Mouse (Mus musculus) CH12.LX (cell line): Measurements from ENCODE around the gene Nuak2. TPM values are rescaled to one million over a fixed set of nuclear protein-coding genes. Genes with fewer than 3 reads are reported as not detected.

Experiments used
- DNase-seq: peaks from one replicate; pipeline ENCODE4 v3.0.0-alpha.2; 2013; ENCODE audit errors: extremely low read depth
- H3K27ac ChIP-seq: 2 replicates; pipeline ENCODE4 v1.5.1; 2012; ENCODE audit warnings: low read depth, mild to moderate bottlenecking, control low read depth, moderate library complexity; ENCODE audit not compliant: insufficient read depth
- H3K27me3 ChIP-seq: replicated peaks from 2 replicates; pipeline ENCODE3; 2012; ENCODE audit warnings: inconsistent platforms
- H3K36me3 ChIP-seq, 2 experiments: replicated peaks in 1 of 2; 2 replicates each; pipeline versions ENCODE3 to v1.6.1; 2012; ENCODE audit warnings: inconsistent platforms in 1 of 2, low read length in 1 of 2, mild to moderate bottlenecking in 1 of 2, mixed read lengths in 1 of 2, moderate library complexity in 1 of 2; ENCODE audit not compliant: control insufficient read depth in 1 of 2, insufficient read depth in 1 of 2
- H3K4me1 ChIP-seq, 2 experiments: 2 replicates each; pipeline ENCODE4 v1.6.1; 2012; ENCODE audit warnings: inconsistent platforms in 1 of 2, moderate library complexity in 1 of 2; ENCODE audit not compliant: insufficient read depth in 2 of 2, control insufficient read depth in 1 of 2
- H3K4me2 ChIP-seq: 2 replicates; pipeline ENCODE4 v1.6.1; 2012; ENCODE audit warnings: low read depth, mild to moderate bottlenecking, control low read depth; ENCODE audit not compliant: poor library complexity, insufficient read depth, severe bottlenecking
- H3K4me3 ChIP-seq, 3 experiments: fragments of 150-350 bp in 1 of 3; sonication (generic) in 1 of 3; replicated peaks in 1 of 3; 2 replicates each; pipeline versions ENCODE3 to v1.5.1; 2011 to 2012; ENCODE audit warnings: low read depth in 2 of 3, low read length in 2 of 3, mild to moderate bottlenecking in 2 of 3, moderate library complexity in 2 of 3, control low read depth in 1 of 3, improper control_type of control experiment in 1 of 3, inconsistent platforms in 1 of 3, mixed read lengths in 1 of 3; ENCODE audit not compliant: poor library complexity in 1 of 3
- H3K79me2 ChIP-seq: replicated peaks from 2 replicates; pipeline ENCODE4 v1.6.1; 2012; ENCODE audit warnings: mild to moderate bottlenecking, moderate library complexity; ENCODE audit not compliant: control insufficient read depth, poor library complexity, insufficient read depth, severe bottlenecking; ENCODE audit errors: extremely low read depth
- H3K9ac ChIP-seq: 2 replicates; pipeline ENCODE4 v1.6.1; 2012; ENCODE audit warnings: low read depth, mild to moderate bottlenecking, control low read depth, moderate library complexity; ENCODE audit not compliant: insufficient read depth
- H3K9me3 ChIP-seq: replicated peaks from 2 replicates; pipeline ENCODE3; 2012; ENCODE audit warnings: low read length, inconsistent platforms, mixed read lengths
- BHLHE40 ChIP-seq: IDR thresholded peaks from 2 replicates; pipeline ENCODE4 v1.6.1; 2011; ENCODE audit warnings: mild to moderate bottlenecking, low read depth, low read length, improper control_type of control experiment
- CHD1 ChIP-seq: IDR thresholded peaks from 2 replicates; pipeline ENCODE4 v1.6.1; 2012; ENCODE audit warnings: low read depth, low read length, improper control_type of control experiment, inconsistent platforms
- CHD2 ChIP-seq: IDR thresholded peaks from 2 replicates; pipeline ENCODE4 v1.6.1; 2011; ENCODE audit warnings: low read length, improper control_type of control experiment
- CTCF ChIP-seq, 2 experiments: IDR thresholded peaks in 1 of 2; conservative IDR thresholded peaks in 1 of 2; 2 replicates each; pipeline ENCODE4 v1.5.1; 2011 to 2012; ENCODE audit warnings: low read depth in 2 of 2, low read length in 2 of 2, improper control_type of control experiment in 1 of 2, inconsistent platforms in 1 of 2, mild to moderate bottlenecking in 1 of 2, moderate library complexity in 1 of 2
- E2F4 ChIP-seq: IDR thresholded peaks from 2 replicates; pipeline ENCODE4 v1.6.1; 2011; ENCODE audit warnings: low read depth, low read length, improper control_type of control experiment; ENCODE audit not compliant: insufficient replicate concordance
- ELF1 ChIP-seq: IDR thresholded peaks from 2 replicates; pipeline ENCODE4 v1.6.1; 2014; ENCODE audit warnings: low read depth, mild to moderate bottlenecking, inconsistent platforms, low read length, improper control_type of control experiment
- ETS1 ChIP-seq: conservative IDR thresholded peaks from 2 replicates; pipeline ENCODE4 v1.6.1; 2012; ENCODE audit warnings: low read depth, mild to moderate bottlenecking, inconsistent platforms, low read length, improper control_type of control experiment, moderate library complexity
- GABPA ChIP-seq: IDR thresholded peaks from 2 replicates; pipeline ENCODE4 v1.6.1; 2012; ENCODE audit warnings: low read depth, low read length, improper control_type of control experiment, inconsistent platforms; ENCODE audit not compliant: insufficient replicate concordance
- HCFC1 ChIP-seq: IDR thresholded peaks from 2 replicates; pipeline ENCODE4 v1.6.1; 2012; ENCODE audit warnings: low read depth, mild to moderate bottlenecking, inconsistent platforms, low read length, improper control_type of control experiment
- JUN ChIP-seq: IDR thresholded peaks from 2 replicates; pipeline ENCODE4 v1.6.1; 2011; ENCODE audit warnings: low read depth, mild to moderate bottlenecking, low read length, improper control_type of control experiment, moderate library complexity; ENCODE audit not compliant: insufficient read depth
- JUND ChIP-seq: conservative IDR thresholded peaks from 2 replicates; pipeline ENCODE4 v1.6.1; 2011; ENCODE audit warnings: low read depth, low read length, improper control_type of control experiment
- MAX ChIP-seq: IDR thresholded peaks from 2 replicates; pipeline ENCODE4 v1.6.1; 2011; ENCODE audit warnings: low read length, improper control_type of control experiment
- MEF2A ChIP-seq: IDR thresholded peaks from 2 replicates; pipeline ENCODE4 v1.6.1; 2014; ENCODE audit warnings: low read depth, mild to moderate bottlenecking, inconsistent platforms, low read length, improper control_type of control experiment, borderline replicate concordance
- MYC ChIP-seq: IDR thresholded peaks from 2 replicates; pipeline ENCODE4 v1.6.1; 2011; ENCODE audit warnings: low read depth, mild to moderate bottlenecking, improper control_type of control experiment, low read length
- NRF1 ChIP-seq: IDR thresholded peaks from 2 replicates; pipeline ENCODE4 v1.6.1; 2014; ENCODE audit warnings: low read depth, mild to moderate bottlenecking, inconsistent platforms, low read length, improper control_type of control experiment, moderate library complexity
- PAX5 ChIP-seq: IDR thresholded peaks from 2 replicates; pipeline ENCODE4 v1.6.1; 2012; ENCODE audit warnings: low read length, inconsistent platforms, mixed read lengths
- RAD21 ChIP-seq: IDR thresholded peaks from 2 replicates; pipeline ENCODE4 v1.6.1; 2011; ENCODE audit warnings: low read depth, mild to moderate bottlenecking, low read length, improper control_type of control experiment, moderate library complexity
- RCOR1 ChIP-seq: conservative IDR thresholded peaks from 2 replicates; pipeline ENCODE4 v1.6.1; 2012; ENCODE audit warnings: low read depth, mild to moderate bottlenecking, inconsistent platforms, low read length, improper control_type of control experiment
- SMC3 ChIP-seq: IDR thresholded peaks from 2 replicates; pipeline ENCODE4 v1.6.1; 2011; ENCODE audit warnings: low read depth, low read length, improper control_type of control experiment
- TBP ChIP-seq: conservative IDR thresholded peaks from 2 replicates; pipeline ENCODE4 v1.6.1; 2011; ENCODE audit warnings: low read depth, low read length, improper control_type of control experiment
- TCF12 ChIP-seq: IDR thresholded peaks from 2 replicates; pipeline ENCODE4 v1.6.1; 2014; ENCODE audit warnings: low read depth, mild to moderate bottlenecking, inconsistent platforms, low read length, improper control_type of control experiment
- UBTF ChIP-seq: IDR thresholded peaks from 2 replicates; pipeline ENCODE4 v1.6.1; 2012; ENCODE audit warnings: low read depth, mild to moderate bottlenecking, inconsistent platforms, low read length, improper control_type of control experiment, moderate library complexity
- USF1 ChIP-seq: IDR thresholded peaks from 2 replicates; pipeline ENCODE4 v1.6.1; 2014; ENCODE audit warnings: low read depth, mild to moderate bottlenecking, inconsistent platforms, low read length, improper control_type of control experiment
- ZMIZ1 ChIP-seq: IDR thresholded peaks from 2 replicates; pipeline ENCODE4 v1.6.1; 2012; ENCODE audit warnings: low read depth, mild to moderate bottlenecking, inconsistent platforms, low read length, improper control_type of control experiment
- dilution Hi-C: fragments of 300-500 bp; cut with MboI; formaldehyde crosslinking; loops from 2 replicates; pipeline ENCODE4 v1.14.3; 2020; ENCODE audit warnings: low sequenced_read_pairs; ENCODE audit not compliant: extremely low pct_unique_long_range_greater_than_20kb, extremely low pct_ligation_motif_present
- in situ Hi-C: fragments of 300-500 bp; cut with MboI; formaldehyde crosslinking; loops from 3 replicates; pipeline ENCODE4 v1.14.3; 2019; ENCODE audit warnings: low sequenced_read_pairs, low pct_ligation_motif_present, low pct_unique_long_range_greater_than_20kb, mixed read lengths
- polyA plus RNA-seq: library from polyadenylated mRNA; unstranded; fragments of >175 nt; gene quantifications from 2 replicates; pipeline ENCODE4 v1.2.1, GENCODE M21; 2012; ENCODE audit warnings: low read depth; ENCODE audit not compliant: insufficient read length
- total RNA-seq, 2 experiments: library from RNA; depleted of rRNA; stranded (reverse); fragments of 300-350 nt in 1 of 2; fragments of >200 nt in 1 of 2; gene quantifications; 2 replicates each; pipeline ENCODE4 v1.2.3; 2012 to 2014

Nuak2 gene
- total and polyA plus RNA-seq, 3 experiments, result 0.30 TPM; not detected in 2

DNA sequence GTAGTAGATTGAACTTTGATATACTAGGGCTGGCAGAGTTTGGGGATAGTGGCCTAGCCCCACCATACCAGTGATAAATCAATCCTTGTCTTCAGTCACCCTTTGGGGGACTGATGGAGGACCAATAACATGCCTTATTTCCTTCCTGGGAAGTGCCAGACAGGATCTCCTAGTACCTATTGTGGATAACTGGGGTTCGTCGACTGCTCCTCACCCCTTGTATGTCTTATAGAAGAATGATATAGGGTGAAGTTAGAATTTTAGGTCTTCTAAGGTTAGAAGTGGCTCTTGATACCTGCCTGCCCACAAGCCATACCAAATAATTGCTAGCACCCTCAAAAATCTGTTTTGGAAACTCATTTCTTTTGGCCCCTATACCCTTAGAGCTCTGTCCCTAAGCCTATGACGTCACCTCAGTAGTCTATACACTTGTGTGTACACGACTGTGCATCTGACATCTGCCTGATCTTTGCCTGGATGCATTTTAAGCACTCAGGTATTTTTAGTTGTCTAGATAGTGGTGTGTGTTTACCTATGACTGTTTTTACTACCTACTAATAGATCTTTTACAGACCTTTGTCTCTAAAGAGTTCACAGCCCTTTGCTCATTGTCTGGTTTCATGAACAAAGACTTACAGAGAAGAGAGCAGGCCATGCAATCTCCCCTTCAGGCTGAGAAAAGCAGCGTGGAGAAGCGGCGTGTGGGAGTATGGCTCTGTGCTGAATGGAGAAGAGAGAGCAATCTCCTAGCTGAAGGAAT lies 6.1 kb downstream of the Nuak2 start:
- peaks cover 2% of the 10 kb centered on the region for H3K27me3 ChIP-seq
- H3K36me3 ChIP-seq, result no peaks in the 10 kb centered on the region
- H3K27ac ChIP-seq, result no peak overlapping the region

DNA sequence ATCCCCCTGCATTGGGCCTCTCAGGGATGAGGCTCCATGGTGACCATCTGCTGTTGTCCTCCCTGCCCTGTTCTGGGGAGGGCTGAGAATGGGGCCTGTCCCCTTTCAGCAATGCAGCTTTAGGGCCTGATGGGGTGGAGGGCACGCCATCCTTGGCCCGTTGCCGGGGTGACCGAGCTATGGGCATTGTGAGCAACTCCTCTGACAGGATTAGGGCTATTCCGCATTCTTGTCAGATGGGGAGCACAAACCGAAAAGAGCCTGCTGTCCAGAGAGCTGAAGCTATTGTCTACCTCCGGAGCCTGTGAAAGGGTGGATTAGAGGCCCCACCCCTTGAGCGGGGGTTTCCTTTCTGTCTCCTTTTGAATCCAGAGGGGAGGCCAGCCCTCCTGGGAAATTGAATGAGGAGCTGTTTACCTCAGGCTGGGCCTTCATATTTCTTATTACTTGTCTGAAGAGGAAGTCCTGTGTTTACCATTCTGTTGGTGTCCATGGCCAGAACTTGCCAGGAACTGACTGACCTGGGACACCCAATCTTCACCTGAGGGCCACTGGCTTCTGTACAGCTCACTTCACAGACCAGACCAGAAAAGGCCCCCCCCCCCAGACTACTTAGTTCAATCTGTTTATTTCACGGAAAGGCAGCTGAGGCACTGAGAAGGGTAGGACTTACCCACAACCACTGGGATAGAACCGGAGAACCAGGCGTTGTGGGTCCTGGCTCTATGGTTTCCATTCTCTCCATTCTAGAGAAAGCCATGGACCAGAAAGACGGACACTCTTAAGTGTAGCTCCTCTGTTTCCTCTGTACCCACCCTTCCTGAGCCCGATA lies 7.0 kb downstream of the Nuak2 start:
- H3K79me2 ChIP-seq, result no peaks in the 10 kb centered on the region
- H3K9ac ChIP-seq, result no peak overlapping the region
- no peak overlapping the region for H3K4me2 ChIP-seq
- TF ChIP-seq USF1 (no peak), CHD2 (no peak), CHD1 (no peak), CTCF (conservative IDR thresholded peaks at IDR 0.05 in 1 of 2, IDR thresholded peaks at IDR 0.05 in 1 of 2; ENCODE audit: low read depth in 2 of 2, low read length in 2 of 2) (no peak), TBP (no peak), JUN (no peak), ZMIZ1 (no peak), ETS1 (no peak), JUND (no peak), MEF2A (no peak), NRF1 (no peak), BHLHE40 (no peak), HCFC1 (no peak), UBTF (no peak), MYC (no peak), SMC3 (no peak)
- in situ Hi-C loops (no loop called here), dilution Hi-C loops (no loop called here)
- DNase-seq, result no peak
- no peak overlapping the region for H3K27ac ChIP-seq
- H3K36me3 ChIP-seq, result no peaks in the 10 kb centered on the region
- no peak overlapping the region for H3K4me3 ChIP-seq
- H3K27me3 ChIP-seq, result peaks cover 2% of the 10 kb centered on the region
- H3K9me3 ChIP-seq, result no peaks in the 10 kb centered on the region
- H3K4me1 ChIP-seq, result peaks cover 0 to 8% of the 10 kb centered on the region in 2 experiments; a peak in 3 of 4 replicates

More for the DNA sequence above, 6.1 kb downstream of the Nuak2 start:
- Histone ChIP-seq H3K4me3 (no peak overlapping the region), H3K79me2 (no peaks in the 10 kb centered on the region), H3K4me2 (no peak overlapping the region), H3K9me3 (no peaks in the 10 kb centered on the region), H3K9ac (no peak overlapping the region), H3K4me1 (peaks cover 0 to 8% of the 10 kb centered on the region in 2 experiments; a peak in 3 of 4 replicates)
- in situ Hi-C loops (no loop called here), dilution Hi-C loops (no loop called here)
- no peak for DNase-seq
- no peak for TF ChIP-seq ELF1
- no peak for TF ChIP-seq CHD1
- no peak for TF ChIP-seq UBTF
- TF ChIP-seq JUN, result no peak
- TF ChIP-seq RAD21, result no peak
- TF ChIP-seq E2F4, result no peak
- TF ChIP-seq MAX, result no peak
- TF ChIP-seq PAX5, result no peak
- no peak for TF ChIP-seq RCOR1
- TF ChIP-seq TBP, result no peak
- TF ChIP-seq ZMIZ1, result no peak
- no peak for TF ChIP-seq SMC3
- no peak for TF ChIP-seq HCFC1
- TF ChIP-seq MYC, result no peak
- no peak for TF ChIP-seq GABPA
- TF ChIP-seq JUND, result no peak
- no peak for TF ChIP-seq NRF1
- no peak for TF ChIP-seq TCF12
